Mouse (Mus musculus) bone marrow macrophage, adult 2 months (primary cell): ENCODE measurements at regions not wholly inside any gene's neighbourhood (a gene's known extent, or its start where the extent isn't known, plus 50 kb on each side); places are given as distances from the start of the nearest gene placed in this dataset.

Source experiments
- CTCF ChIP-seq: IDR thresholded peaks from 2 replicates; pipeline ENCODE4 v1.5.1; 2012; ENCODE audit warnings: low read depth, mild to moderate bottlenecking, low read length, moderate library complexity
- POLR2A ChIP-seq: IDR thresholded peaks from 2 replicates; pipeline ENCODE4 v1.6.1; 2012; ENCODE audit warnings: mild to moderate bottlenecking, low read depth, low read length, borderline replicate concordance

- TF ChIP-seq POLR2A = no peak
- no peak for TF ChIP-seq CTCF
These were observed 922.9 kb downstream of the 5730522E02Rik start for GRCm38 (mm10) chr11:25287458-25288247.
